Mouse (Mus musculus) ES-Bruce4 (cell line): ENCODE data around the gene Kcnd3.

Experiments used
- CTCF ChIP-seq: IDR thresholded peaks from one replicate; pipeline ENCODE4 v1.8.1; 2011; ENCODE audit warnings: low read depth, low read length
- POLR2A ChIP-seq: IDR thresholded peaks from one replicate; pipeline ENCODE4 v1.8.1; 2011; ENCODE audit warnings: low read length; ENCODE audit not compliant: insufficient read depth

GRCm38 (mm10) chr3:105669776-105670175 is 217.6 kb downstream of the Kcnd3 start:
- TF ChIP-seq CTCF (no peak), POLR2A (no peak)
